Mouse (Mus musculus) spleen, adult 12 weeks (tissue): Measurements from ENCODE around the gene Sarnp.
"Not testable (repeated sequence)": the region's sequence is repeated elsewhere in the genome, so short reads cannot be mapped to it uniquely, and the experiment has no call there.

ENCODE experiments used
- DNase-seq: peaks from one replicate; pipeline ENCODE4 v3.0.0; 2022; ENCODE audit warnings: low spot score

The Sarnp gene

GRCm38 (mm10) chr10:128821358-128822056 is 4.4 kb downstream of the Sarnp start, which contains the start of gene Ormdl2:
Ormdl2 (minus strand) TSS chr10:128821645.
- DNase-seq, result peak; percentile 97

- DNase-seq, result no peak
Observed at GRCm38 (mm10) chr10:128822135-128822534, 5.0 kb downstream of the Sarnp start.

GRCm38 (mm10) chr10:128823087-128823486 is 6.0 kb downstream of the Sarnp start:
- not testable (repeated sequence) for DNase-seq

- DNase-seq, result no peak
Observed at GRCm38 (mm10) chr10:128823821-128824220, 6.7 kb downstream of the Sarnp start.

- no peak for DNase-seq
Observed at GRCm38 (mm10) chr10:128837400-128837799, 20.3 kb downstream of the Sarnp start.

- no peak for DNase-seq
Observed at GRCm38 (mm10) chr10:128839434-128839833, 22.3 kb downstream of the Sarnp start.

GRCm38 (mm10) chr10:128840612-128841011 is 23.5 kb downstream of the Sarnp start:
- DNase-seq, result no peak

GRCm38 (mm10) chr10:128843260-128843659 is 26.1 kb downstream of the Sarnp start:
- DNase-seq, result no peak

GRCm38 (mm10) chr10:128845516-128845915 is 28.4 kb downstream of the Sarnp start:
- DNase-seq, result no peak

- DNase-seq, result no peak
Observed at GRCm38 (mm10) chr10:128846664-128847063, 29.5 kb downstream of the Sarnp start.

- no peak for DNase-seq
Observed at GRCm38 (mm10) chr10:128848426-128848825, 31.3 kb downstream of the Sarnp start.

- DNase-seq, result no peak
Observed at GRCm38 (mm10) chr10:128850339-128850738, 33.2 kb downstream of the Sarnp start.

GRCm38 (mm10) chr10:128861176-128861575 is 44.0 kb downstream of the Sarnp start:
- no peak for DNase-seq

- DNase-seq, result no peak
Observed at GRCm38 (mm10) chr10:128866042-128866441, 48.9 kb downstream of the Sarnp start.

GRCm38 (mm10) chr10:128866518-128866917 is 49.4 kb downstream of the Sarnp start:
- no peak for DNase-seq

GRCm38 (mm10) chr10:128870341-128870740 is 53.2 kb downstream of the Sarnp start:
- DNase-seq, result no peak

GRCm38 (mm10) chr10:128878291-128878690 is 61.2 kb downstream of the Sarnp start:
- no peak for DNase-seq

- DNase-seq, result no peak
Observed at GRCm38 (mm10) chr10:128878811-128879210, 61.7 kb downstream of the Sarnp start.

- DNase-seq, result no peak
Observed at GRCm38 (mm10) chr10:128882067-128882466, 64.9 kb downstream of the Sarnp start.

GRCm38 (mm10) chr10:128888941-128889827 is 72.1 kb downstream of the Sarnp start:
- DNase-seq, result no peak

GRCm38 (mm10) chr10:128889846-128890245 is 72.7 kb downstream of the Sarnp start:
- DNase-seq, result no peak

- DNase-seq, result no peak
Observed at GRCm38 (mm10) chr10:128890383-128891295, 73.5 kb downstream of the Sarnp start.
